Mouse (Mus musculus) liver, adult 2 months (tissue): Measurements from ENCODE around the gene 9130213A22Rik. TPM values are rescaled to one million over a fixed set of nuclear protein-coding genes. Genes with fewer than 3 reads are reported as not detected.

ENCODE experiments used
- DNase-seq: peaks from one replicate; pipeline ENCODE4 v3.0.0-alpha.2; 2011; ENCODE audit warnings: low read depth, low spot score; ENCODE audit errors: extremely low read depth
- H3K27ac ChIP-seq: fragments of 200-500 bp; replicated peaks from 2 replicates; pipeline ENCODE4 v1.5.1; 2012; ENCODE audit warnings: low read depth, mild to moderate bottlenecking, control low read depth, inconsistent platforms, low read length; ENCODE audit not compliant: insufficient read depth
- H3K27me3 ChIP-seq: fragments of 200-500 bp; 2 replicates; pipeline ENCODE4 v1.6.1; 2012; ENCODE audit warnings: mild to moderate bottlenecking, moderate library complexity, low read length, inconsistent platforms; ENCODE audit not compliant: control insufficient read depth, insufficient read depth
- H3K36me3 ChIP-seq: fragments of 200-500 bp; 2 replicates; pipeline ENCODE4 v1.6.1; 2012; ENCODE audit warnings: low read length, inconsistent platforms; ENCODE audit not compliant: control insufficient read depth, insufficient read depth
- H3K4me1 ChIP-seq: fragments of 200-500 bp; 2 replicates; pipeline ENCODE4 v1.6.1; 2011; ENCODE audit warnings: low read length; ENCODE audit not compliant: control insufficient read depth, insufficient read depth
- H3K4me3 ChIP-seq: fragments of 200-500 bp; 2 replicates; pipeline ENCODE4 v1.5.1; 2011; ENCODE audit warnings: low read depth, mild to moderate bottlenecking, control low read depth, low read length, moderate library complexity; ENCODE audit not compliant: insufficient read depth
- H3K79me2 ChIP-seq: fragments of 200-500 bp; 2 replicates; pipeline ENCODE4 v1.6.1; 2012; ENCODE audit warnings: inconsistent platforms, mild to moderate bottlenecking, low read length, moderate library complexity; ENCODE audit not compliant: control insufficient read depth, insufficient read depth
- H3K9ac ChIP-seq: fragments of 200-500 bp; 2 replicates; pipeline ENCODE4 v1.6.1; 2012; ENCODE audit warnings: low read depth, mild to moderate bottlenecking, control low read depth, inconsistent platforms, low read length
- CTCF ChIP-seq: fragments of 200-500 bp; IDR thresholded peaks from 2 replicates; pipeline ENCODE4 v1.5.1; 2011; ENCODE audit warnings: low read depth, low read length, control low read depth
- POLR2A ChIP-seq: fragments of 200-500 bp; IDR thresholded peaks from 2 replicates; pipeline ENCODE4 v1.6.1; 2011; ENCODE audit warnings: low read length, control low read depth; ENCODE audit not compliant: insufficient read depth; ENCODE audit errors: extremely low read depth
- WGBS: fragments of 180-500 bp; shearing (Covaris S2); methylation state at CpG from one replicate; pipeline ENCODE4 v1.1.7; 2018; 5-methylcytosine and 5-hydroxymethylcytosine counted together
- polyA plus RNA-seq: library from polyadenylated mRNA; depleted of rRNA; stranded (reverse); fragments of >200 nt; gene quantifications from 2 replicates; pipeline ENCODE4 v1.2.3, GENCODE M21; 2012
- total RNA-seq: library from RNA; depleted of rRNA; stranded (reverse); fragments of >200 nt; gene quantifications from 2 replicates; pipeline ENCODE4 v1.2.3, GENCODE M21; 2014

9130213A22Rik gene
- total and polyA plus RNA-seq, 2 experiments: 0.05 TPM; not detected in 1

DNA sequence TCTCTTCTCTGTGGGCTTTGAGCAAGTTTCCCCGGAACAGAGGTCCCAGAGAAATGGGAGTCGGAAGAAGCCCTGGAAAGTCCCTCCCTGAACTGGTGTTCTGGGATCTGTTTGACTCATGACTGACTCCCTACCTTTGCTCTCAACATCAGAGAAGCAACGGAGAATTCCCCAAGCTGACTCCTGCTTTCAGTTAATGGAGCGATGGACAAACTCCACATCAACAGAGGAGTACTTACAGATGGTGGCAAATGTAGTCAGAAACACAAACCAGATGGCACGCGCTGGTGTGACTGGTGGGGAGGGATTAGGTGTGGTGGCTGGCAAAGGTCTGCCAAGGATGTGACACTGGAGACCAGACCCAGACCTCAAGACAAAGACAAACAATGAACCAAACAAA, 28.6 kb upstream of the 9130213A22Rik start:
- Histone ChIP-seq H3K9ac (no peak overlapping the region), H3K27ac (no peak overlapping the region), H3K79me2 (no peaks in the 10 kb centered on the region), H3K4me1 (no peaks in the 10 kb centered on the region), H3K4me3 (no peak overlapping the region), H3K36me3 (no peaks in the 10 kb centered on the region), H3K27me3 (no peaks in the 10 kb centered on the region)
- 71% methylated on average over 6 of the region's 6 CpGs for WGBS
- TF ChIP-seq POLR2A (no peak), CTCF (no peak)
- no peak for DNase-seq

DNA sequence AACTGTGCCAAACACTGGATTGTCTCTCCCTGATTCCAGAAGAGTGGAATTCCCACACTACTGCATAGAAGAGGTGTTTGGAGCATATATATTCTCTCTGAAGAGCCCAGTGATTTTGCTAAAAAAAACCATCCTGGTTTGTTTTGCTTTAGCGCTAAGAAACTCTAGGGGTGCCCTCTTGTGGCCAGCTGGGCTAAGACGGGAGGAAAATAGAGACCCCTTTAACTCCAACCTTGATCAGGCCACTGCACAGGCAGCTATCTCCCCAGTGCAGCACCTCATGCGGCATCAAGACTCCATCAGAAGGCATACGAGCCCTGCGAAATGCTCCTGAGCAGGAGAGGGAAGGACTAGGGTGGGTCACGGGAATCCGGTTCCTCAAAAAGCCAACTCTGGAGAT, 28.1 kb upstream of the 9130213A22Rik start:
- H3K4me3 ChIP-seq: no peak overlapping the region
- H3K4me1 ChIP-seq: no peaks in the 10 kb centered on the region
- no peak overlapping the region for H3K9ac ChIP-seq
- 9% methylated on average over 7 of the region's 7 CpGs for WGBS
- no peaks in the 10 kb centered on the region for H3K36me3 ChIP-seq
- DNase-seq: peak; percentile 25
- no peak for TF ChIP-seq POLR2A
- peak; percentile 55 for TF ChIP-seq CTCF
- no peaks in the 10 kb centered on the region for H3K27me3 ChIP-seq
- no peak overlapping the region for H3K27ac ChIP-seq
- no peaks in the 10 kb centered on the region for H3K79me2 ChIP-seq

DNA sequence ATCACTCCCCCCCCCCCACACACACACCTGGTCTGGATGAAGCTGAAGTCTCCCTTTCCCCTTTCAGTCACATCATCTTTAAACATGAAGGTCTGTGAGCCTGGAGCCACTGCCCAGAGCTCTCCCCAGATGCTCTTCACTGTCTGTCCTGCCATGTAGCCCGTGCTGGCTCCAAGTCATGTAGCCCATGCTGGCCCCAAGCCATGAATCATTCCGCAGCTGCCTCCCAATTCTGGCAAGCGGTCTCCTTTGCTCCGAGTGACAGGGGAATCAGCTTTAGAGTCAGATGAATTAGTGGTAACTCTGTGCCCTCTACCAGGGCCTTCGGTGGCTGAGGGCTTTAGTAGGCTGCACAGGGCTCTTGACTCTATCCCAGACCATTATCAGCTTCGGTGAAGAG, 27.3 kb upstream of the 9130213A22Rik start:
- no peak overlapping the region for H3K27ac ChIP-seq
- no peak for TF ChIP-seq CTCF
- no peak overlapping the region for H3K4me3 ChIP-seq
- DNase-seq: no peak
- no peak overlapping the region for H3K9ac ChIP-seq
- no peaks in the 10 kb centered on the region for H3K27me3 ChIP-seq
- H3K36me3 ChIP-seq: no peaks in the 10 kb centered on the region
- H3K79me2 ChIP-seq: no peaks in the 10 kb centered on the region
- H3K4me1 ChIP-seq: no peaks in the 10 kb centered on the region
- WGBS: 82% methylated on average over 6 of the region's 6 CpGs

- Histone ChIP-seq H3K4me3 (no peak overlapping the region), H3K27ac (no peak overlapping the region), H3K36me3 (no peaks in the 10 kb centered on the region), H3K27me3 (0 out of 2 replicates have a peak, but pooled peaks cover under 1% of the 10 kb centered on the region), H3K4me1 (no peaks in the 10 kb centered on the region), H3K79me2 (no peaks in the 10 kb centered on the region), H3K9ac (no peak overlapping the region)
- no peak for DNase-seq
- no peak for TF ChIP-seq POLR2A
- no peak for TF ChIP-seq CTCF
- WGBS: 89% methylated on average over 5 of the region's 5 CpGs
Observed at GRCm38 (mm10) chr11:69148451-69148960, 26.1 kb upstream of the 9130213A22Rik start.

- H3K79me2 ChIP-seq: no peaks in the 10 kb centered on the region
- no peak overlapping the region for H3K4me3 ChIP-seq
- no peak for DNase-seq
- 79% methylated on average over 7 of the region's 7 CpGs for WGBS
- H3K27me3 ChIP-seq: 0 out of 2 replicates have a peak, but pooled peaks cover 2% of the 10 kb centered on the region
- no peak overlapping the region for H3K27ac ChIP-seq
- H3K36me3 ChIP-seq: no peaks in the 10 kb centered on the region
- H3K4me1 ChIP-seq: no peaks in the 10 kb centered on the region
- TF ChIP-seq CTCF (no peak), POLR2A (no peak)
- H3K9ac ChIP-seq: no peak overlapping the region
Observed at GRCm38 (mm10) chr11:69147546-69147945, 25.2 kb upstream of the 9130213A22Rik start.

DNA sequence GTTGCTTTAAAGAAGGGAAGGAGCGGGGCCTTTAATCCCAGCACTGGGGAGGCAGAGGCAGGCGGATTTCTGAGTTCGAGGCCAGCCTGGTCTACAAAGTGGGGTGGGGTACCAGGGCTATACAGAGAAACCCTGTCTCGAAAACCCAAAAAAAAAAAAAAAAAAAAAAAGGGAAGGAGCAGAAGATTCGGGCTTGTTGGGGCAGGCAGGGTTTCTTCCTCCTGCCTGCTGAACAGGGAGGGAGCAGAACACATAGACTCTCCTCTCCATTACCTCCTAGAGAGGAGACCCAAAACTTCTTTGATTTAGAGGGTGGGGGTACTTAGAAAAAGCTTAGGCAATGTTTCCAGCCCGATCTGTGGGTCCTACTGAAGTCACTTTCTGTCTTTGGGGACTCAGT, 13.0 kb upstream of the 9130213A22Rik start:
- no peaks in the 10 kb centered on the region for H3K36me3 ChIP-seq
- DNase-seq: no peak
- peaks cover 4% of the 10 kb centered on the region; the same call in 1 of the 2 replicates for H3K4me1 ChIP-seq
- H3K27ac ChIP-seq: no peak overlapping the region
- no peak overlapping the region for H3K9ac ChIP-seq
- H3K79me2 ChIP-seq: no peaks in the 10 kb centered on the region
- TF ChIP-seq CTCF (no peak), POLR2A (no peak)
- WGBS: 95% methylated on average over 5 of the region's 6 CpGs
- H3K4me3 ChIP-seq: no peak overlapping the region
- no peaks in the 10 kb centered on the region for H3K27me3 ChIP-seq
